Mouse (Mus musculus) gastrocnemius, postnatal 14 days (tissue): ENCODE data around the gene Gm11037. TPM values are rescaled to one million over a fixed set of nuclear protein-coding genes. Genes with fewer than 3 reads are reported as not detected.
A peak's percentile ranks its signal among the peaks of the same experiment; 100 is the strongest.

Source experiments
- DNase-seq: peaks from one replicate; pipeline ENCODE4 v3.0.0; 2021; ENCODE audit warnings: mixed read lengths
- intact Hi-C: fragments of 180-260 bp; cut with DNase I; formaldehyde crosslinking; loops from one replicate; pipeline ENCODE4 v1.15.1; 2025; ENCODE audit warnings: low total_unique reads
- total RNA-seq, 2 experiments: library from RNA; stranded (reverse); gene quantifications; 2 replicates each; pipeline ENCODE4 v1.2.3; 2021

The Gm11037 gene
- total RNA-seq, 2 experiments from 2014 or later, result not detected

DNA sequence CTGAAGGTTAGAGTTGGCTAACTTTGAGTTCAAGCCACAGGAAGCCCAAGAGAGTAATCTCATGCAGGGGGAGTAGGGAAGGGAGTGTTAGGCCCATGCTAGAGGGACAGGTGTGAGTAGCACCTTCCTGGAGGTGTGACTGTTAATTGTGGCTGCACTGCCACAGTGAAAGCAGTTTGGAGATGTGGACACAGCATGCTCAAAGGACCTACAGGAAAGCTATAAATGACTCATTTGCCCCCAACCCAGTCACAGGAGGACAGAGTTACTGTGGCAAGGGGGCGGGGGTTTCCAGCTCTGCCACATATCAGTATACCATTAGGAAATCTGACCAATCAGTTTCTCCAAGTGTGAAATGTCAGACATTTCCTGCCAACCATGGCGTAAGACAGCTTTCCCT is 12.2 kb downstream of the Gm11037 start:
- intact Hi-C loops, result no loop called here
- no peak for DNase-seq

DNA sequence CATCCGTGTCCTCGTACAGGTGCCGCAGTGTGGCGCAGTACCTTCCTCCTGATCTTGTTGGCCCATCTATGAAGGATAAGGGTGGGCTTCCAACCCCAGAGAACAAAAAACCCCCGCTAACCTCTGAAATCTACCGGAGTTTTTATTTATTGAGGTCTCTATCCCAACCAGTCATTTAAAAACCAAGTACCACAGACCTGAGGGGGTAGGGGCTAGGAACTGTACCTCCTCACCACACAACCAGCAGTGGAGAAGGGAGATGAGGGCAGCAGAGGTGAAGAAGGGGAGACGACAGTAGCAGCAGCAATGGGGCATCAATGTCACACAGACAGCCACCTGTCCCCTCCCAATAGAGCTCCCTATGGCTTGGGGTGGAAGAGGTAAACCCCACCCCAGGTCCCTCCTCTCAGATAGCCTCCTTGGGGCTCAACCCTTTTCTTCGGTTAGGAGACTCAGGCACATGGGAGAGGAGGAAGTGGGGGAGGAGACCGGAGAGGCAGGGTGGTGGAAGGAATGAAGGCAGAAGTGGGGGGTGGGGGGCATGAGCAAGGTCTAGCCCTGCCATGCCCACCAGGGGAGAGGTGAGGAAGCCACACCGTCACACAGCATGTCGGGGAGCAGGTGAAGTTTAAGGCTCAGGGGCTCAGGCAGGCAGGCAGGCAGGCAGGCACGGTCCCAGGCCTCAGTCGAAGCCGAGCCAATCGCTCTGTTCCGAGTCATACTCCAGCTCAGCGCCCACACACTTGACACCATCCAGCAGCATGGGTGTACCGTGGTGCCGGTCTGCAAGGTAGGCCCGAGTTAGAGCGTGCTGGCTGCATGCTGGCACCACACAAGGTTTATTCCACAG is 13.1 kb downstream of the Gm11037 start:
- intact Hi-C loops, result no loop called here
- DNase-seq, result no peak

DNA sequence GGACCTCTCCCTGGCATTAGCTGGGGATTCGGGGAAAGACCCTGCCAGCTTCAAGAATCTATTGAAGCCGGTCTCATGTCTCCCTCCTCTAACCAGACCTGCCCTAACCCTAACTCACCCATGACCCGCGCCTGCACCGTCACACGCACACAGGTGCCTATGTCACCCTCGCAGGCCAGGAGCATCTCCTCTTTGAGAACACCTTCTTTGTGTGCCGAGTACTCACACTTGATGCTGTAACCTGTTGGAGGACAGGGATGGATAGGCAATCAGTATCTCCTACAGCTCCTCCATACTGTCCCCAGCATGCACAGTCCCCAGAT is 13.7 kb downstream of the Gm11037 start:
- intact Hi-C loops, result no loop called here
- no peak for DNase-seq

DNA sequence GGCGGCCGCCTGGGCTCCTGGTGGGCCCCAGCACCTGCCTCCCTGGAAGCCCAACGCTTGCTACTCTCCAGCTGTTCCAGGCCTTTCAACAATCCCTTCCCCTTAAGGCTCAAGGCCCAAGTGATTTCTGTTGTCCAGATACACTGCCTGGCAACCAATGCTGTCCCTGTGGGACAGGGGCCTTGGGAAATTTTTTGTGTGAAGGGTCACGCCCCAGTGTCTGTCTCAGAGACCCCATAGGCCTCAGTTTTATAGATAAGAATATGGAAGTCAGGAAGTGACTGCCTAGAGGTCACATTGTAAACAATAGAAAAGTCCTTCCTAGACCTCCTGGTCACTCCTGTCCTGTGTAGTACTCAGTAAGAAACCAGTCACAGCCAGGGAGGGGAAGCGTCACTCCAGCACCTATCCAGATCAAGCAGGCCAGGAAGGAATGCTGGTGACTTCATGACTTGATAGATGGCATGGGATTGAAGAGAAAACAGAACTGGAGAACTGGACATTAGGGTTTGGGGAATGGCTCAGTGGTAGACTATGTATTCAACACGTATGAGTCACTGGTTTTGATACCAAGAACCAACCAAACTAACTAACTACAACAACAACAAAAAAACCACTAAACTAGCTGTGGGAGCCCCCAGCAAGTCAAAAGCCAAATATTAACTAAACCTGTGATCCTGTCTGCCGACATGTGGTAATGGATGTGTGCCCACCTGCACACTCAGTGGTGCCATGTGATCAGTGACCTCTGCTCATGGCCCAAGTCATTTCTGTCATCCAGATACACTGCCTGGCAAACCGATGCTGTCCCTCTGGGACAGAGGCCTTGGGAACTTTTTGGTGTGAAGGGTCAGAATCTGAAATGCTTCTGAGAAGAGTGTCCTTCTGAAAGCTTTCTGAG is 15.3 kb downstream of the Gm11037 start:
- DNase-seq, result no peak
- intact Hi-C loops, result no loop called here

DNA sequence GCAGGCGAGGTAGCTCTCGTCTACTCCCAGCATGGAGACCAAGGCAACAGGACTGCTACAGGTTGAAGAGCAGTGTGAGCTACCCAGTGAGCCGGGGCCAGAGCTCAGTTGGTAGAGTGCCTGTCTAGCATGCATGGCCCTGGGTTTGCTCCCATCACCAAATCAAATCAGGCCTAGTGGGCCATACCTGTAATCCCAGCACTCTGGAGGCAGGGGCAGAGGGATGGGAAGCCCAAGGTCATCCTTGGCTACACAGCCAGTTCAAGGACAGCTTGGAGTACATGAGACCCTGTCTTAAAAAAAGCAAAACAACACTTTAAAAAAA is 15.9 kb downstream of the Gm11037 start:
- DNase-seq, result no peak
- intact Hi-C loops, result no loop called here

DNA sequence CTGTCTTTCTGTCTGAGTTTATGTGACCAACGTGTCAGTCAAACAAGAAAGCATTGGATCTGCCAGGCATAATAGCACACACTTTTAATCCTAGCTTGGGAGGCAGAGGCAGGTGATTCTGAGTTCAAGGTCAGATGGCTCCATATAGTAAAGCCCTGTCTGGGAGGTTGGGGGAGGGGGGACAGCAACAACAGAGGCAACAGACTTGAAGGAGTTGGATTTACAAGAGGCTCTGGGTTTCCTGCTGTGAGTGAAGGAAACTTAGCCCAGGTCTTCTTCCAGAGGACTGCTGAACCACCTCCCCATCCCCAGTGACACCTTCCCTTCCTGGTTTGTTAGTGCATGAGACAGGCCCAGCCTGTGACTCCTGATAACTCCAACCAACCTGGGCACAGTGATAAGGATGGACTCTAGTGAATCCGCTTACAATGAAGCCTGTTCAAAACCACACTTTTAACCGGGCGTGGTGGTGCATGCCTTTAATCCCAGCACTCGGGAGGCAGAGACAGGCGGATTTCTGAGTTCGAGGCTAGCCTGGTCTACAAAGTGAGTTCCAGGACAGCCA is 19.0 kb downstream of the Gm11037 start:
- intact Hi-C loops, result no loop called here
- no peak for DNase-seq

DNA sequence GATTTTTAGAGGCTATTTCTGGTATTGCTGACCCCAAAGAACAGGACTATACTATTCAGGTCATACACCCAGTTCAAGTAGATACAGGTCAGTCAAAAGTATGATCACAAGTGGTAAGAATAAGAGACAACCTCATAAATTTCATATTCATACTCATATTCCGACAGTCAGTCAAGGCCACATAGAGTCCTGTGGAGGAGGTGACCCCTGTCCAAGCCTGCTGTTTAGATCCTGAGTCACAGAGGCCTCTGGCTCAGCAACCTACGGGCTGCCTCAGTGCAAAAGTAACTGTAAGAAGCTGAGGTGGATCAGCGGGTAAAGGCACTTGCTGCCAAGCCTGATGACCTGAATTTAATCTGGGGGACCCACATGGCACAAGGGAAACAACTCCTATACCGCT is 20.7 kb downstream of the Gm11037 start:
- DNase-seq, result no peak
- intact Hi-C loops, result no loop called here

DNA sequence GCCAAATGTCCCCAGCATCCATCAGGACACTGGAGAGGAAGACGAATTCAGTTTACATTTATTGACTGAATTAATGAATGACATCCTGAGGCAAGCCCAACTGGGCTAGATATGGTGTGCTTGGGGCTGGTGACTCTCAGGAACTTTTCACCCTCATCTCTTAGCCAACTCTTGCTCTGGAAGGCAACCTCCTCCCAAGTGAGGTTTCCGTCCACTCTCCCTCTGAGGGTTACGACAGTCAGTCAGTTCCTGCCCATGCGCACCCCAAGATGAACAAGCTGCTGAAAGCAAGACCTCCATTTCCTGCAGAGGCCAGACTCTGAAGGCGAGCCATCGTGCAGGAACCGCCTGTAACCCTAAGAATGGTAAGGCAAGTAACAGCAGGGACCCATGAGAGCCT is 23.7 kb downstream of the Gm11037 start:
- DNase-seq, result no peak
- intact Hi-C loops, result loop anchor here (5.0 kb wide), 1 partner anchor 65 kb away; no protein-coding TSS in a partner anchor

DNA sequence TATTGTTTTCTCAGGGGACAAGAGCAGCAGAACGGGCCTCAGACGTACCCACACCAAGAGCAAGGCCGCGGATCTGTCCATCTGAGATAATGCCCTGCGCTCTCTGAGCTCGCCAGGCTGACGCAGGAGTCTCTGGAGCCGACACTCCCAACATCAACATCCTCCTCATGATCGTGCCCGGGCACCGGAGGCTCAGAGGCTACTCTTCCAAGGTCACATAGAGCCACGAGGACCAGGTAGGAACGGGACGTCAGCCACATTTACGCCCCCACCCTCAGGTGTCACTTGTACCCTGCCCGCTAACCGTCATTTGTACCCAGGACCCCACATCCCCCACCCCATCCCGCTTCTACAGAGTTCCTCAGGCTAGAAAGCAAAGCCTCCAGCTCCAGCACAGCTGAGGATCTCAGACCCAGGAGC is 26.2 kb downstream of the Gm11037 start:
- no peak for DNase-seq
- intact Hi-C loops, result loop anchor here (5.0 kb wide), 1 partner anchor 67 kb away; no protein-coding TSS in a partner anchor

DNA sequence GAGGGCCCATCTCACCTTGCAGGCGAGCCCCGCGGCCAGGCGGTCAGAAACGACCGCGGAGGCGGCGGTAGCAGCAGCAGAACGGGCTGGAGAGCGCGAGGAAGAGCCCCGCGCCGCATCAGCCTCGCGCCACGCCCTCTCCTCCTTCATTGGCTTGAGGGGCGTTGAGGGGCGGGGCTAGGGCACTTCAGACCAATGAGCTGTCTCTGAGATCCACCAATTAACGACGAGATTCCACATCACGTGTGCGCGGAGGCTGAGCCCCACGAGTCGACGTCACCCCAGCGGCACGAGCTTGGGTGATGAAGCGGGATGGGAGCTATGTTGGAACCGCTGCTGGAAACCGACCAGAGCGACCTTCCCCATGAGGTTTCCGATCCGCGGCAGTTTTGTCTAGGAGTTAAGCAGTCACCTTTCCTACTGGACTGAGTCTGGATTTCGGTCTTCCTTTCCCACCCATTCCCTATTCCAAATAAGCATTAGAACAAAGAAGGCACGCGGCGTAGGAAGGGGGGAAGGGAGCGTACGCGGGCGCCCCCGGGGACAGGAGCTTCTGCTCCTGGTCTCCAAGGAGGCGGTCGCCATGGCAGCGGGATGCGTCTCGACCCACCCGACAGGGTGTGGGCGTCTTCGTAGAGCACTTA is 26.8 kb downstream of the Gm11037 start, which contains the start of gene 1700037H04Rik:
TSS of gene 1700037H04Rik (minus strand) at position 144 of the 644 bp plus-strand sequence.
- intact Hi-C loops, result loop anchor here (5.0 kb wide), 1 partner anchor 68 kb away; no protein-coding TSS in a partner anchor
- DNase-seq, result peak; percentile 96

DNA sequence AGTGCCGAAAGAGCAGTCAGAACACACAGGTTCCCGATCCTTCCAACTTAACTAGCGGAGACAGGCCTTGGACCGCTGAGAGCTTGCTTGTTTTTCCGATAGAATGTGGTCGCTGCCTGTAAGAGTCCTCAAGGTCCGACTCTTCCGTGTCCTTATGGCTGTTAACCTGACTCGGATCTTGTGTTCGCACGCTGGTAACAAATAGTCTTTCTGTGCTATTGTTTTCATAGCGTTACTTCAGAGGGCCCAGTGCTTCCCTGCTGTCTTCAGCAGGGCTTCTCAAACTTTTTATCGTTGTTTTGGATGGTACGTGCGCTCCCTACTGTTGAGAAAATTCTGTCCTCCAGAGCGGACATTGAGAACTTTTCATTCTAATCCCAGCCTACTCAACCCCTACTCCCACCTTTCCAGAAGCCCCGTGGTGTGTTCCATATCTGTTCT is 27.4 kb downstream of the Gm11037 start:
- intact Hi-C loops, result no loop called here
- no peak for DNase-seq

DNA sequence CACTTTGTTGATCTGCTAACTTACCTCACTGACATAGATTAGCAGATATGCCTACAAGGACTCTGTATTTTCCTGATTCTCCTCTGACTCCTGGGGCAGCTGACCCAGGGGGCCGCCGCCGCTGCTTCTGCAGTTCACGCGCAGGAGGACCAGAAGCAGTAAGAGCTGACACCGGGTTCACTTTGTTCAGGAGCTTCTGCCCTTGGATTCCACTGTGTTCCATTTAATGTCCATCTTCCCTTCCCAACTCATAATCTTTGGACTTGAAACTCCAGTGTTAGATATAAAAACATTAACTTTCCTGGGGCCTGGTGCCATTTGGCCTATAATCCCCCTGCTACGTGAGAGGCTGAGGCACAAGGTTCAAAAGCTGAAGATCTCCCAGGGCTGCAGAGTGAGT is 30.6 kb downstream of the Gm11037 start:
- DNase-seq, result no peak
- intact Hi-C loops, result no loop called here

DNA sequence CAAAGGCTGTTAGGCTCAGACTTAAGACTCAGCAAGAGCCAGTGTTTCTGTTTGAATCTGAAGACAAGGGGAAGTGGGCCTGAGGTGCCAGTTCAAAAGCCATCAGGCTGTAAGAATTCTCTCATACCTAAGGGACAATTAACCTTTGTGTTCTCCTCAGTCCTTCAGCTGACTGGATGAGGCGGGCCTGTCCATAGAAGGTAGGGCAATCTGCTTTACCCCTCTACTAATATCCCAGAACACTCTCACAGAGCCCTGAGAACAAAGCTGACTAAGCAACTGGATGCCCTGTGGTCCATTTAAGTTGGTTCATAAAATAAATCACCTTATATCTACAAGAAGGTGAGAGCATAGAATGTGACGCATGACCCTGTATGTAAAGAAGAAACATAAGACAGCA is 32.9 kb downstream of the Gm11037 start:
- DNase-seq, result no peak
- intact Hi-C loops, result no loop called here

DNA sequence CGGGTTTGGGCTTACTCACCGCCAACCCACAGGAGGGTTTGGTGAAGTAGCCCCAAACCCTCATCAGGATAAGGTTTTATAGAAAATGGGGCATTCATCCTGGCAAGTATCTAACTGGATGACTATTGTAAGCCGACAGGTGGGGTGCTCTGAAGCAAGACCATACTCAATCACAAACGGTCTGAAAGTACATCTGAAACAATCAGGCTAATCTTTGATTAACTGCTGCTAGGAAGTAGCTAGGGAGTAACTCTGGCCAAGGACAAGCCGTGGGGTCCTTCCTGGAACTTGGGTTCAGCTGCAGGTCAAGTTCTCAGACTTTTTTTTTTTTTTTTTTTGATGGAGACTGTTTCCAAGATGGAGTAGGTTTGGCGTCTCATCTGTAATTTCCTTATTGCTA is 34.7 kb downstream of the Gm11037 start:
- no peak for DNase-seq
- intact Hi-C loops, result no loop called here

DNA sequence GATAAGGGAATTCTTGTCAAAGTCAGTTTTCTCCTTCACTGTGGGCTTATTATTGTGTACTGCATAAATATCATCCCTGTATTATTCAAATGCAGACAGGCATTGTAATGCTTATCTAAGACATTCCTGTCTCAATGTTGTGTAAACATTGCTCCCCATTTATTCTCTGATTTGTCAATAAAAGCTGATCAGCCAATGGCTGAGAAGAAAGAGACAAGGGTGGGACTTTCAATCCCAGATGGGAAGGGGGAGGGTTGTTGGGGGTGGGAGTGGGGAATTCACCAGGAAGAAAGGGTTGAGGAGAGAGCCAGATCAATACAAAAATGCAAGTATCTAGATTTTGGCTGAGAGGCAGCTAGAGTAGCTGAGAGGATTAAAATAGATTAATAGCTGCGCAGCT is 35.6 kb downstream of the Gm11037 start:
- no peak for DNase-seq
- intact Hi-C loops, result no loop called here

DNA sequence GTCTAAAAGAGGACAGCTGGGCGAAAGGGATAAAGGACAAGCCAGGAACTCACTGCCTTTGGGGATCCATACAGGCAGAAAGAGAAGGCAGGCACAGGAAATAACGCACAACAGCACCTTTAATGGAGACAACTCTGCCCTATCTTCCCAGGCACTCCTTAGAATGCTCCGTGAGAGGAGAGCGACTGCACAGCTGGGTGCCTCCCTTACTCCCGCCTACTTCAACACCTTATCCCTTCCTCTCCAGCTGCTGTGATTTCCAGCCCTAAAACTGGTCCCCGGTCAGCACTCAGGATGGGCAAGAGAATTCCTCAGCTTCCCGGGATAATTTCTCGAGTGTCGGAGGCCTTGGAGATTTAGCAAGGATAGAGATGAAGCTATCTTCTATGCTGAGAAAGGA is 37.6 kb downstream of the Gm11037 start:
- intact Hi-C loops, result loop anchor here (10.0 kb wide), 1 partner anchor 84 kb away; no protein-coding TSS in a partner anchor

DNA sequence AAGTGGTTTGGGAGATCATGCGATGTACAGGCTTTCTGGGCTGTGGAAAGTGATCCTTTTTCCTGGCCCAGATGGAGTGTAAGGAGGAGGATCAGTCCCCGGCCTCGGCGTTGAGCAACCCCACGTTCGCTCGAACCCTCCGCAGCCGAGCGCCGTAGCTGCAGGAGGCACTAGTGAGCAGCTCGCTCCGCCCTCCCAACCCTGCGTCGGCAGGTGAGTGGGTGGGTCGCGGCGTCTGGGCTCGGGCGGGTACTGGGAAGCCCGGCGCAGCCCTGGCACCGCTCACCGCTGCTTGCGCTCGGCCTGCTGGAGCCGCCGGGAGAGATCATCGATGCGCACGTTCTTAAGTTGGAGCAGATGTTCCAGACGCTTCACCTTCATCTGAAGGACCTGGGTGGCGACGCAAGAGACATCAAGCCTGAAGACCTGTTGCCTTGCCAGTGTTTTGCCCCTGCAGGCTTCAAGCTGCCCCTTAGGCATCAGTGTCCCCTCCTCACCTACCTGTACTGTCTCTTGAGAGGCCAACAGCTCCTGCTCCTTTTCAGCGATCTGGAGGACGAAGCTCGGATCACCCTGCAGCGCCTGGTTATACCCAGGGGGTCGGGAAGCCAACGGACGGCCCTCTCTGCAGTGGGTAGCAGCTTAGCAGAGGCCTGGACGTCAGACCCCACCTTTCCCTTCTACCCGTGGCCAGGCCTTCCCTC is 38.3 kb downstream of the Gm11037 start:
- DNase-seq, result peak; percentile 73
- intact Hi-C loops, result loop anchor here (10.0 kb wide), 1 partner anchor 83 kb away; no protein-coding TSS in a partner anchor

More for the DNA sequence above, 37.6 kb downstream of the Gm11037 start:
- DNase-seq, result no peak

DNA sequence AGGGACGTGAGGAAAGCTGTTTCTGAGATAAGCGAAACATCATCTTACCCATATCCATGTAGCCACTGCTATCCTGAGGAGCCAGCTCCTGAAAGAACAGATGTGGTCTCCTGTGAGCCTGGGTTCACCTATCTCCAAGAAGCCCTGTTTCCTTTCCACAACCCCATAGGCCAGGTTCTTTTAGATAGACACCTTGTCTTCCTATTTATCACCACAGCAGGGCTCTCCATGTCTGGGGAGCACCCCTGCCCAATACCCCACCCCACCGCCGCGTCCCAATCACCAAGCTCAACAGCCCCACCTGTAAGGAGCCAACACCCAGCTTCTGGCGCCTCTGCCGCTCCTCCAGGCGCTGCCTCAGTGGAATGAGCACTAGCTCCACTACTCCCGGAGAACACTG is 39.0 kb downstream of the Gm11037 start:
- intact Hi-C loops, result loop anchor here (10.0 kb wide), 1 partner anchor 82 kb away; no protein-coding TSS in a partner anchor
- DNase-seq, result no peak

DNA sequence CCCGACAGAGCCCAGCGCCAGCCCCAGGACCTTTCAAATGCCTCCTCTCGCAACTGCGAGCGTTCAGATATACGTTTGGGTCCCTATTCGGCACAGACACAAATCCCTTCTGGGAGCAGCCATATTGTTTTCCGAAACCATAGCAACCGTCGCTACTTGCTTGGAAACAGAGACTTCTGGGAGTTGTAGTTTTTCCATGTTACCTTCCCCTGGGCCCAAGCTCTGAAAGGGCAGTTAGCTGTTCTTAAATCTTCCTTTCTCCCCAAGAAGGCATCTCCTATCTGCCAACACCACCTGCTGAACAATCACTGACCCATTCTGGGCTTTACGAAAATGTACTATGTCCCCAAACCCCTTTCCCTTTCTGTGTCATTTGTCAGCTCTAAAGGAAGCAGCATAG is 41.4 kb downstream of the Gm11037 start:
- intact Hi-C loops, result loop anchor here (10.0 kb wide), 1 partner anchor 80 kb away; no protein-coding TSS in a partner anchor
- peak; percentile 19 for DNase-seq
